Mouse (Mus musculus) neural tube, embryonic 15.5 days (tissue): ENCODE results near the gene Gm45521. TPM values are rescaled to one million over a fixed set of nuclear protein-coding genes. Genes with fewer than 3 reads are reported as not detected.

Experiments used
- ATAC-seq: fragments of 200-750 bp; cut with Nextera tagmentation; 2 replicates; pipeline ENCODE4 v1.8.0; 2017; ENCODE audit warnings: mild to moderate bottlenecking, moderate TSS enrichment, moderate library complexity; ENCODE audit not compliant: low FRiP score
- H3K27ac ChIP-seq: fragments of 300-500 bp; sonication (generic); replicated peaks from 2 replicates; pipeline ENCODE4 v1.5.1; 2015; ENCODE audit warnings: mild to moderate bottlenecking, inconsistent platforms
- H3K27me3 ChIP-seq: fragments of 300-500 bp; sonication (generic); replicated peaks from 2 replicates; pipeline ENCODE4 v1.6.1; 2015; ENCODE audit warnings: inconsistent platforms
- H3K36me3 ChIP-seq: fragments of 300-500 bp; sonication (generic); 2 replicates; pipeline ENCODE4 v1.6.1; 2015; ENCODE audit warnings: inconsistent platforms
- H3K4me1 ChIP-seq: fragments of 300-500 bp; sonication (generic); 2 replicates; pipeline ENCODE4 v1.6.1; 2015; ENCODE audit warnings: inconsistent platforms
- H3K4me2 ChIP-seq: fragments of 300-500 bp; sonication (generic); 2 replicates; pipeline ENCODE4 v1.6.1; 2015; ENCODE audit warnings: inconsistent platforms, mild to moderate bottlenecking, moderate library complexity
- H3K4me3 ChIP-seq: fragments of 300-500 bp; sonication (generic); replicated peaks from 2 replicates; pipeline ENCODE4 v1.5.1; 2015; ENCODE audit warnings: mild to moderate bottlenecking, inconsistent platforms
- H3K9ac ChIP-seq: fragments of 300-500 bp; sonication (generic); replicated peaks from 2 replicates; pipeline ENCODE4 v1.6.1; 2015; ENCODE audit warnings: mild to moderate bottlenecking, inconsistent platforms
- H3K9me3 ChIP-seq: fragments of 300-500 bp; sonication (generic); replicated peaks from 2 replicates; pipeline ENCODE4 v1.6.1; 2016; ENCODE audit warnings: inconsistent platforms
- WGBS: fragments of 180-500 bp; shearing (Covaris S2); methylation state at CpG from one replicate; pipeline ENCODE4 v1.1.7; 2015; ENCODE audit warnings: mixed read lengths; 5-methylcytosine and 5-hydroxymethylcytosine counted together
- polyA plus RNA-seq: library from polyadenylated mRNA; unstranded; fragments of >200 nt; fragmentation: Nextera tagmentation; extraction: Ambion mirVana; gene quantifications from 2 replicates; pipeline ENCODE4 v1.2.1, GENCODE M21; 2015

Gene Gm45521
- polyA plus RNA-seq, 1 experiment from 2014 or later, result not detected

- H3K4me3 ChIP-seq, result no peak overlapping the region
- WGBS, result 82% methylated on average over 10 of the region's 10 CpGs
- H3K36me3 ChIP-seq, result peaks cover 4% of the 10 kb centered on the region; the same call in 1 of the 2 replicates
- H3K9me3 ChIP-seq, result no peaks in the 10 kb centered on the region
- ATAC-seq, result no peak
- H3K4me1 ChIP-seq, result 0 out of 2 replicates have a peak, but pooled peaks cover 7% of the 10 kb centered on the region
- H3K27ac ChIP-seq, result no peak overlapping the region
- H3K4me2 ChIP-seq, result no peak overlapping the region
- no peak overlapping the region for H3K9ac ChIP-seq
- H3K27me3 ChIP-seq, result no peaks in the 10 kb centered on the region
Observed at GRCm38 (mm10) chr14:7956427-7956826, 661 bp upstream of the Gm45521 start.

DNA sequence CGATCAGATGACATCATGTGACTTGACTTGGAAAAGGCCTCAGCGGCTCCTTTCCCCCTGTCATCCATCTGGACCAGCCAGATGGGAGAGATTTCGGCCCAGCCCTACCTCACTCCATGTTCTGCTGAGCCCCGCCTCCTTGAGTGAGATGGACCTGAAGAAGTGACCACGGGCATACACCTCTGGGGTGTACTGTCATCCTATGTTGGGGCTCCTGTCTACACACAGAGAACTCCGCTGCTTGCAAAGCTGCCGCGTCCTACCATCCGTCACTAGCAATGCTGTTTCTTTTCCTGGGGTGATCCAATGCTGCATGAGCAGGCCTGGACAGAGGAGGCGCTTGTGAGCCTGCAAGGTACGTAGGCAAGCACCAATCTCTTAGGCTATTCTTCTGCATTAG, 3.5 kb downstream of the Gm45521 start:
- Histone ChIP-seq H3K9ac (no peak overlapping the region), H3K4me3 (no peak overlapping the region), H3K4me1 (no peaks in the 10 kb centered on the region), H3K9me3 (no peaks in the 10 kb centered on the region), H3K36me3 (no peaks in the 10 kb centered on the region), H3K27ac (no peak overlapping the region), H3K4me2 (no peak overlapping the region), H3K27me3 (no peaks in the 10 kb centered on the region)
- 57% methylated on average over 11 of the region's 11 CpGs for WGBS
- peak; percentile 48 for ATAC-seq

DNA sequence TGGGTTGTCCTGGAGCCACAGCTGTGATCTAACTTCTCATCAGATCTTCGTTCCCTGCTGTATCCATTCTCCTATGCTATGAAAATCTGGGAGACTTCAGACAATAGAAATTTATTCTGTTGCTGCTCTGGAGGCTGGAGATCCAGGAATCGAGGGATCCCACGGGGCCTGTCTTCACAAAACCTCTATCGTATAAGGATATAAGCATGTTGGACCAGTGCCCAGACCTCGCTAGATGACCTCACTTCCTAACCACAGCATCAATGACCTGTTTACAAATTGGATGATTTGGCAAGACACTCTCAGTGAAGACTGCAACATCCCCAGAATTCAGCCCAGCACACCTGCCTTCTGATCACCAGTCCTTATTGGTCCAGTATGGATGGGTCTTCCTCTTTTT, 4.6 kb downstream of the Gm45521 start:
- 52% methylated on average over 5 of the region's 5 CpGs for WGBS
- H3K4me3 ChIP-seq, result no peak overlapping the region
- no peaks in the 10 kb centered on the region for H3K27me3 ChIP-seq
- no peaks in the 10 kb centered on the region for H3K36me3 ChIP-seq
- no peak overlapping the region for H3K4me2 ChIP-seq
- no peak overlapping the region for H3K9ac ChIP-seq
- H3K4me1 ChIP-seq, result no peaks in the 10 kb centered on the region
- no peaks in the 10 kb centered on the region for H3K9me3 ChIP-seq
- ATAC-seq, result no peak
- no peak overlapping the region for H3K27ac ChIP-seq

- H3K9ac ChIP-seq, result no peak overlapping the region
- H3K4me3 ChIP-seq, result no peak overlapping the region
- H3K36me3 ChIP-seq, result no peaks in the 10 kb centered on the region
- WGBS, result 83% methylated on average over 2 of the region's 2 CpGs
- H3K27ac ChIP-seq, result no peak overlapping the region
- no peak overlapping the region for H3K4me2 ChIP-seq
- H3K9me3 ChIP-seq, result no peaks in the 10 kb centered on the region
- ATAC-seq, result no peak
- no peaks in the 10 kb centered on the region for H3K27me3 ChIP-seq
- no peaks in the 10 kb centered on the region for H3K4me1 ChIP-seq
Observed at GRCm38 (mm10) chr14:7962626-7963025, 5.5 kb downstream of the Gm45521 start.

DNA sequence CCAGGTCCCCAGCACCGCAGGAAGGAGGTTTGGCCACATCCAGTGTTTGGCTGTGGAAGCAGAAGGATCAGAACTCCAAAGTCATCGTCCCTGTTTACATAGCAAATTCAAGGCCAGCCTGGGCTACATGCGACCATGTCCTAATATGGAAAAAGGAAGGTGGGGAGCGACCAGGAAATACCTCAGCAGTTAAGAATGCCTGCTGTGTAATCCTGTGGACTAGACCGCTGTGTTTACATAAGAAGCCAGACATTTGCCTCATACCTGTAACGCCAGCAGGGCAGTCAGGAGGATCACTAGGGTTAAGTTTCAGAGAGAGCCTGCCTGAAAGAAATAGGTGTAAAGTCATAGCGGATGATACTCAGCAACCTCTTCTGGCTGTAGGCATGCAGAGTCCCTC, 6.1 kb downstream of the Gm45521 start:
- no peaks in the 10 kb centered on the region for H3K27me3 ChIP-seq
- no peak overlapping the region for H3K27ac ChIP-seq
- 74% methylated on average over 7 of the region's 7 CpGs for WGBS
- ATAC-seq, result no peak
- no peak overlapping the region for H3K4me3 ChIP-seq
- H3K36me3 ChIP-seq, result no peaks in the 10 kb centered on the region
- no peak overlapping the region for H3K9ac ChIP-seq
- H3K4me2 ChIP-seq, result no peak overlapping the region
- no peaks in the 10 kb centered on the region for H3K9me3 ChIP-seq
- no peaks in the 10 kb centered on the region for H3K4me1 ChIP-seq

GRCm38 (mm10) chr14:7964219-7964889, 7.3 kb downstream of the Gm45521 start:
- no peaks in the 10 kb centered on the region for H3K9me3 ChIP-seq
- H3K36me3 ChIP-seq, result no peaks in the 10 kb centered on the region
- no peaks in the 10 kb centered on the region for H3K4me1 ChIP-seq
- no peak overlapping the region for H3K4me3 ChIP-seq
- H3K27ac ChIP-seq, result no peak overlapping the region
- ATAC-seq, result peak; percentile 77
- 57% methylated on average over 11 of the region's 11 CpGs for WGBS
- H3K27me3 ChIP-seq, result no peaks in the 10 kb centered on the region
- H3K9ac ChIP-seq, result no peak overlapping the region
- H3K4me2 ChIP-seq, result no peak overlapping the region

GRCm38 (mm10) chr14:7971889-7972493, 14.9 kb downstream of the Gm45521 start:
- Histone ChIP-seq H3K9me3 (no peaks in the 10 kb centered on the region), H3K4me1 (no peaks in the 10 kb centered on the region), H3K4me3 (no peak overlapping the region), H3K27ac (no peak overlapping the region), H3K4me2 (no peak overlapping the region), H3K27me3 (no peaks in the 10 kb centered on the region), H3K36me3 (no peaks in the 10 kb centered on the region), H3K9ac (no peak overlapping the region)
- no peak for ATAC-seq
- WGBS, result 72% methylated on average over 10 of the region's 10 CpGs

DNA sequence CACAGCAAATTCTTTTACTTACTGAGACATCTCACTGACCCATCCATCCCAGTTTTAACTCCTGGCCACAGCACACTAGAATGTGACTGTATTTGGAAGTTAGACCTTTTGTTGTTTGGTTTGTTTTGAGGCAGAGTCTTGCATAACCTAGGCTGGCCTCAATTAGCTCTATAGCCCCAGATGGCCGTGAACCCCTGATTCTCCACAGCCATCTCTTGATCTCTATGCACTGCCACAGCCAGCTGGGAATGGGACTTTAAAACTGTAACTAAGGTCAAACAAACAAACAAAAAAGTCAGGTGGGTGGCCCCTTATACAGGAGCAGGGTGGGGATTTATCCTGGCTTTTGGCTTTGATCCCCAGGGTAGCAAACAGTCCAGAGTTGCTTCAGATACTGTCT, 17.6 kb downstream of the Gm45521 start:
- H3K27me3 ChIP-seq, result no peaks in the 10 kb centered on the region
- H3K4me1 ChIP-seq, result no peaks in the 10 kb centered on the region
- no peak overlapping the region for H3K4me2 ChIP-seq
- no peak overlapping the region for H3K4me3 ChIP-seq
- no peak overlapping the region for H3K27ac ChIP-seq
- H3K9ac ChIP-seq, result no peak overlapping the region
- 88% methylated on average over 1 of the region's 1 CpGs for WGBS
- H3K9me3 ChIP-seq, result no peaks in the 10 kb centered on the region
- H3K36me3 ChIP-seq, result no peaks in the 10 kb centered on the region
- no peak for ATAC-seq

GRCm38 (mm10) chr14:7975177-7975576, 18.1 kb downstream of the Gm45521 start:
- Histone ChIP-seq H3K9me3 (no peaks in the 10 kb centered on the region), H3K4me1 (no peaks in the 10 kb centered on the region), H3K9ac (no peak overlapping the region), H3K4me3 (no peak overlapping the region), H3K36me3 (no peaks in the 10 kb centered on the region), H3K4me2 (no peak overlapping the region), H3K27ac (no peak overlapping the region), H3K27me3 (no peaks in the 10 kb centered on the region)
- 89% methylated on average over 6 of the region's 6 CpGs for WGBS
- no peak for ATAC-seq

GRCm38 (mm10) chr14:7977471-7977870, 20.4 kb downstream of the Gm45521 start:
- H3K27me3 ChIP-seq, result no peaks in the 10 kb centered on the region
- WGBS, result 100% methylated on average over 1 of the region's 1 CpGs

DNA sequence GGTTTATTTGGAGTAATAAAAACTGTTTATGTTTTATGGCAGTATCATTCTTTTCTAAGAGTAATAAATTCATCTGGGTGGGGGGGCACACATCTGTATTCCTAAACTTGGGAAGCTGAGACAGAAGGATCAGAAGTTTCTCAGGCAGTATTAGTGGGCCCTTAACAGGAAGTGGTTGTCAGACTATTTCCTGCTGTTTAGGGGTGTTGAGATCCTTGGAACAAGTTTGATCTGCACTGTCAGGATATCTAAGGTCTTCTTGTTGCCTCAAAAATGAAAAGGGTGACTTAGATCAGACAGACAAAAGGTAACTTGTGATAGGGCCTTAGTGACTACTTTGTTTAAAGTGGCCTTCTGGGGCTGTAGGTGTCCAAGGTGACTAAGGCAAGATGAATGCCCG, 21.1 kb downstream of the Gm45521 start:
- Histone ChIP-seq H3K4me1 (no peaks in the 10 kb centered on the region), H3K9ac (no peak overlapping the region), H3K9me3 (no peaks in the 10 kb centered on the region), H3K27me3 (no peaks in the 10 kb centered on the region), H3K4me2 (no peak overlapping the region), H3K36me3 (no peaks in the 10 kb centered on the region), H3K27ac (no peak overlapping the region), H3K4me3 (no peak overlapping the region)
- no peak for ATAC-seq
- 94% methylated on average over 1 of the region's 1 CpGs for WGBS

More at GRCm38 (mm10) chr14:7977471-7977870, 20.4 kb downstream of the Gm45521 start:
- no peak for ATAC-seq
- Histone ChIP-seq H3K4me2 (no peak overlapping the region), H3K27ac (no peak overlapping the region), H3K9ac (no peak overlapping the region), H3K36me3 (no peaks in the 10 kb centered on the region), H3K9me3 (no peaks in the 10 kb centered on the region), H3K4me1 (no peaks in the 10 kb centered on the region), H3K4me3 (no peak overlapping the region)

DNA sequence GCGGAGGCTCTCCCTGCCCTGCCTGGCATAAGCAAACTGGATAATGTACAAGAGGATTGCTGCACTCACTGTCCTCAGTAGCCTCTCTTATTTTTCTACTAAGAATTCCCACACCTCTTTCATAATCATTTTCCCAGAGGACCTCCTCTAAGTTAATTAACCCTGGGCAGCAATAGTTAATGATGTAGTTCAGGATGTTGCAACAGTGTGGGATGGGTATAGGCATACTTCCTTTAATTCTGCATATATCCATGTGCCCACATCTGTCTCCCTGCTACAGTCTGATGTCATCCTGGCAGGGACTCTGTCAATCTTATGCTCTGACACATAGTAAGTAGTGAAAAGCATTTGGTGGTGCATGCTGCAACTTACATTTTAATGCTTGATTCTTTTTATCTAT, 24.1 kb downstream of the Gm45521 start:
- no peaks in the 10 kb centered on the region for H3K27me3 ChIP-seq
- H3K9me3 ChIP-seq, result no peaks in the 10 kb centered on the region
- no peaks in the 10 kb centered on the region for H3K4me1 ChIP-seq
- H3K27ac ChIP-seq, result no peak overlapping the region
- H3K4me2 ChIP-seq, result no peak overlapping the region
- H3K9ac ChIP-seq, result no peak overlapping the region
- H3K36me3 ChIP-seq, result no peaks in the 10 kb centered on the region
- 96% methylated on average over 1 of the region's 1 CpGs for WGBS
- ATAC-seq, result no peak
- no peak overlapping the region for H3K4me3 ChIP-seq
